13 mouse cellular contexts compared by ENCODE assay signal in the genomic region with DNA sequence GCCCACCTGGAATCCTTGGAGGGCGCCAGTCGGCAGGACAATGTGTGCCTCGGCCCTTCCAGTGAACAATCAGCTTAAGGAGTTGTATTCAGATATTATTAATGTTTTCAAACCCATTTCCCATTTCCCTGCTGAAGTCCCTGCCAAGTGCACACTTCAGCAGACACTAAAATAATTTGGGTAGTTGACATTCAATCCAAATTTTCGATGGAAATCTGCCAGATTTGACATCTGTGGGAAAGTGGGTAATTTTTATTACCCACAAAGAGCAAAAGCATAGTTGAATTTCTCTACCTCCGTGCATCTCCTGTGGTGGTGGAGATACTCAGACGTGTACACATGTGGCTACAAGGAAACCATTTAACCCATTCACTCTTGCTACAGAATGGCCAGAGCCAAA.
"Had no signal": no experiment of that assay in that cellular context is flagged by ENCODE, and none has a peak within 500 bp of the region (broad histone marks: within the 10 kb centered on the region; RNA-seq: fewer than 3 reads in every experiment).

No protein-coding gene starts in this region.

- H3K4me1 ChIP-seq: kidney, embryonic 15.5 days; liver, embryonic 13.5 days; midbrain, embryonic 13.5 days had no signal

- H3K4me3 ChIP-seq: kidney, embryonic 15.5 days; limb, embryonic 12.5 days; liver, embryonic 13.5 days; midbrain, embryonic 13.5 days had no signal

- H3K4me2 ChIP-seq: kidney, embryonic 15.5 days; limb, embryonic 12.5 days; liver, embryonic 13.5 days; midbrain, embryonic 13.5 days had no signal

- H3K9me3 ChIP-seq: kidney, embryonic 15.5 days; limb, embryonic 12.5 days; liver, embryonic 13.5 days; midbrain, embryonic 13.5 days had no signal

- DNase-seq: kidney, adult 2 months; kidney, postnatal 14 days; liver; liver, embryonic 13.5 days; liver, postnatal 0 days; lung, postnatal 36 days; right cerebral cortex, adult 18-20 months; spleen, adult 18-20 months; thymus, adult 18-20 months; thymus, postnatal 36 days had no signal

- H3K9ac ChIP-seq: kidney, embryonic 15.5 days; limb, embryonic 12.5 days; liver, embryonic 13.5 days; liver, postnatal 0 days; midbrain, embryonic 13.5 days had no signal

- H3K36me3 ChIP-seq: kidney, embryonic 15.5 days; limb, embryonic 12.5 days; liver, embryonic 13.5 days; midbrain, embryonic 13.5 days had no signal

- H3K27me3 ChIP-seq: kidney, embryonic 15.5 days; limb, embryonic 12.5 days; liver, embryonic 13.5 days; midbrain, embryonic 13.5 days had no signal

- H3K27ac ChIP-seq: kidney, embryonic 15.5 days; limb, embryonic 12.5 days; liver, embryonic 13.5 days; midbrain, embryonic 13.5 days had no signal

- ATAC-seq: liver, postnatal 0 days; midbrain, embryonic 13.5 days had no signal
